Mouse (Mus musculus) erythroblast, embryonic 14.5 days (primary cell): ENCODE data around the gene Asf1b.

Experiments used
- GATA1 ChIP-seq: IDR thresholded peaks from 2 replicates; pipeline ENCODE4 v1.6.1; 2012; ENCODE audit warnings: low read length, inconsistent platforms, mixed read lengths
- TAL1 ChIP-seq: IDR thresholded peaks from 3 replicates; pipeline ENCODE4 v1.6.1; 2012; ENCODE audit warnings: low read length, inconsistent platforms, mixed read lengths

- TF ChIP-seq GATA1 (no peak), TAL1 (no peak)
These were observed 46.0 kb upstream of the Asf1b start for GRCm38 (mm10) chr8:83909311-83909710.
